Mouse (Mus musculus) spleen, adult 2 months (tissue): ENCODE data around the gene Pfkfb2.

ENCODE experiments used
- CTCF ChIP-seq: fragments of 200-500 bp; IDR thresholded peaks from 2 replicates; pipeline ENCODE4 v1.5.1; 2011; ENCODE audit warnings: mild to moderate bottlenecking, inconsistent platforms; ENCODE audit not compliant: insufficient read depth, insufficient read length, insufficient replicate concordance; ENCODE audit errors: extremely low read depth
- POLR2A ChIP-seq: fragments of 200-500 bp; IDR thresholded peaks from 2 replicates; pipeline ENCODE4 v1.6.1; 2011; ENCODE audit warnings: low read depth, low read length, inconsistent platforms

DNA sequence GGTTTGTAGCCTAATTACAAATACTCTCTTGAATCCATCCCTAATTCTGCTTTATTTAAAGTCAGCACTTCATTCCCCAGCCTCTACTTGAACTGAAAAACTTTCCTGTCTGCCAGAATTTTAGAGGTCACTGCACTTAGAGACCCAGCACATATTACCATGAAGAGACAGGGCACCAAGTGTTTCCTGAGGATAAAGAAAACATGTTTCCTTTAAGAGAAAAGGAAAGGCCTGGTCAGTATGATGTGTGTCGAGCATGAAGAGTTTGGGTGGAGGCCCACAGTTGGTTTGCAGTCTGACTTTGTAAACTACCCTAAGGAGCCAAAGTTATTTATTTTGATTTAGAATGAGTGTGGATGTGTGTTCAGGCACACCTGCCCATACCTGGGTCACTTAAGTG is 983 bp downstream of the Pfkfb2 start:
- no peak for TF ChIP-seq CTCF
- no peak for TF ChIP-seq POLR2A
